Mouse (Mus musculus) embryonic facial prominence, embryonic 12.5 days (tissue): ENCODE data around the gene Slc44a4. TPM values are rescaled to one million over a fixed set of nuclear protein-coding genes. Genes with fewer than 3 reads are reported as not detected.
A peak's percentile ranks its signal among the peaks of the same experiment; 100 is the strongest.
"Not testable (repeated sequence)": the region's sequence is repeated elsewhere in the genome, so short reads cannot be mapped to it uniquely, and the experiment has no call there.

Source experiments
- ATAC-seq: fragments of 200-750 bp; cut with Nextera tagmentation; 2 replicates; pipeline ENCODE4 v1.8.0; 2017; ENCODE audit not compliant: insufficient number of reproducible peaks, insufficient read depth, low FRiP score, low TSS enrichment
- H3K27ac ChIP-seq: fragments of 300-500 bp; sonication (generic); 2 replicates; pipeline ENCODE4 v1.5.1; 2016; ENCODE audit warnings: mild to moderate bottlenecking
- H3K27me3 ChIP-seq: fragments of 300-500 bp; sonication (generic); 2 replicates; pipeline ENCODE4 v1.6.1; 2016; ENCODE audit warnings: mild to moderate bottlenecking, moderate library complexity
- H3K36me3 ChIP-seq: fragments of 300-500 bp; sonication (generic); 2 replicates; pipeline ENCODE4 v1.6.1; 2016; ENCODE audit warnings: mild to moderate bottlenecking
- H3K4me1 ChIP-seq: fragments of 300-500 bp; sonication (generic); 2 replicates; pipeline ENCODE4 v1.6.1; 2016
- H3K4me2 ChIP-seq: fragments of 300-500 bp; sonication (generic); replicated peaks from 2 replicates; pipeline ENCODE4 v1.6.1; 2016; ENCODE audit warnings: mild to moderate bottlenecking, moderate library complexity
- H3K4me3 ChIP-seq: fragments of 300-500 bp; sonication (generic); 2 replicates; pipeline ENCODE4 v1.5.1; 2016; ENCODE audit warnings: mild to moderate bottlenecking
- H3K9ac ChIP-seq: fragments of 300-500 bp; sonication (generic); 2 replicates; pipeline ENCODE4 v1.6.1; 2016; ENCODE audit warnings: mild to moderate bottlenecking, moderate library complexity
- H3K9me3 ChIP-seq: fragments of 300-500 bp; sonication (generic); 2 replicates; pipeline ENCODE4 v1.6.1; 2016; ENCODE audit warnings: mild to moderate bottlenecking, moderate library complexity
- WGBS: fragments of 180-500 bp; shearing (Covaris S2); methylation state at CpG from one replicate; pipeline ENCODE4 v1.1.7; 2016; 5-methylcytosine and 5-hydroxymethylcytosine counted together
- polyA plus RNA-seq: library from polyadenylated mRNA; unstranded; fragments of >200 nt; fragmentation: Nextera tagmentation; extraction: Ambion mirVana; gene quantifications from 2 replicates; pipeline ENCODE4 v1.2.1, GENCODE M21; 2016

The Slc44a4 gene
- polyA plus RNA-seq, 1 experiment from 2014 or later: not detected

DNA sequence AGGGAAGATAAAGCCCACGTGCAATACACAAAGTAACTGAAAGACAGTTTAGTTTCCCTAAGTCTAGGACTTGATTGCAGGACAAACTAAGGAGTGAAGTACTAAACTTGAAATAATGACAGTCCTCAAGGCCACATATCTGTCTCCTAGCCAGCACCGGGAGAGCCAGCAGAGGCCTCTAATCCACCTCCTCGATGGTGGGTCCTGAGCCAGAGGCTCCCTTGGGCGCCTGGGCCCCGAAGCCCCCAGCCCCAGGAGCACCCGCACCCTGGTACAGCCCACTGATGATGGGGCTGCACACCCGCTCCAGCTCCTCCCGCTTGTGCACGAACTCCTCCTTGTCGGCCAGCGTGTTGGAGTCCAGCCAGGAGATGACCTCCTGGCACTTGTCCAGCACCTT is 55.6 kb downstream of the Slc44a4 start, which contains the start of gene Gm20481:
TSS of gene Gm20481 (plus strand) at position 91 of the 400 bp plus-strand sequence.
- not testable (repeated sequence) for H3K9ac ChIP-seq, H3K27ac ChIP-seq, H3K4me3 ChIP-seq, H3K4me1 ChIP-seq, H3K4me2 ChIP-seq, H3K9me3 ChIP-seq, ATAC-seq, H3K36me3 ChIP-seq
- 61% methylated on average over 8 of the region's 11 CpGs for WGBS
- H3K27me3 ChIP-seq: peaks cover 26% of the 10 kb centered on the region

DNA sequence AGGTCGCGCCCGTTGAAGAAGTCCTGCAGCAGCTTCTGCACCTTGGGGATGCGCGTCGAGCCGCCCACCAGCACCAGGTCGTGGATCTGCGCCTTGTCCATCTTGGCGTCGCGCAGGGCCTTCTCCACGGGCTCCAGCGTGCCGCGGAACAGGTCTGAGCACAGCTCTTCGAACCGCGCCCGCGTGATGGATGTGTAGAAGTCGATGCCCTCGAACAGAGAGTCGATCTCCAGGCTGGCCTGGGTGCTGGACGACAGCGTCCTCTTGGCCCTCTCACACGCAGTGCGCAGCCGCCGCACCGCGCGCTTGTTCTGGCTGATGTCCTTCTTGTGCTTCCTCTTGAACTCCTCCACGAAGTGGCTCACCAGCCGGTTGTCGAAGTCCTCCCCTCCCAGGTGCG is 56.6 kb downstream of the Slc44a4 start:
- H3K27me3 ChIP-seq: peaks cover 26% of the 10 kb centered on the region
- not testable (repeated sequence) for H3K27ac ChIP-seq, H3K36me3 ChIP-seq, H3K4me2 ChIP-seq, H3K9me3 ChIP-seq, H3K9ac ChIP-seq, ATAC-seq, H3K4me1 ChIP-seq, H3K4me3 ChIP-seq
- WGBS: 31% methylated on average over 25 of the region's 37 CpGs

DNA sequence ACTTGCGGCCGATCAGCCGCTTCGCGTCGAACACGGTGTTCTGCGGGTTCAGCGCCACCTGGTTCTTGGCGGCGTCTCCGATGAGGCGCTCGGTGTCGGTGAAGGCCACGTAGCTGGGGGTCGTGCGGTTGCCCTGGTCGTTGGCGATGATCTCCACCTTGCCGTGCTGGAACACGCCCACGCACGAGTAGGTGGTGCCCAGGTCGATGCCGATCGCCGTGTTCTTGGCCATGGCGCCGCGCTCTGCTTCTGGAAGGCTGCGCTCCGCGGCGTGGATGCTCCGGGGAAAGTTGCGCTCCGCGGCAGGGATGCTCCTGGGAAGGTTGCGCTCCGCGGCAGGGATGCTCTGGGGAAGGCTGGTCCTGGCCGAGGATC is 57.4 kb downstream of the Slc44a4 start:
- WGBS: 4% methylated on average over 34 of the region's 43 CpGs
- H3K27ac ChIP-seq, H3K4me1 ChIP-seq, ATAC-seq, H3K9ac ChIP-seq, H3K9me3 ChIP-seq, H3K36me3 ChIP-seq: not testable (repeated sequence)
- peak overlapping the region; percentile 65 for H3K4me2 ChIP-seq
- H3K4me3 ChIP-seq: peak overlapping the region; percentile 35
- peaks cover 26% of the 10 kb centered on the region for H3K27me3 ChIP-seq

DNA sequence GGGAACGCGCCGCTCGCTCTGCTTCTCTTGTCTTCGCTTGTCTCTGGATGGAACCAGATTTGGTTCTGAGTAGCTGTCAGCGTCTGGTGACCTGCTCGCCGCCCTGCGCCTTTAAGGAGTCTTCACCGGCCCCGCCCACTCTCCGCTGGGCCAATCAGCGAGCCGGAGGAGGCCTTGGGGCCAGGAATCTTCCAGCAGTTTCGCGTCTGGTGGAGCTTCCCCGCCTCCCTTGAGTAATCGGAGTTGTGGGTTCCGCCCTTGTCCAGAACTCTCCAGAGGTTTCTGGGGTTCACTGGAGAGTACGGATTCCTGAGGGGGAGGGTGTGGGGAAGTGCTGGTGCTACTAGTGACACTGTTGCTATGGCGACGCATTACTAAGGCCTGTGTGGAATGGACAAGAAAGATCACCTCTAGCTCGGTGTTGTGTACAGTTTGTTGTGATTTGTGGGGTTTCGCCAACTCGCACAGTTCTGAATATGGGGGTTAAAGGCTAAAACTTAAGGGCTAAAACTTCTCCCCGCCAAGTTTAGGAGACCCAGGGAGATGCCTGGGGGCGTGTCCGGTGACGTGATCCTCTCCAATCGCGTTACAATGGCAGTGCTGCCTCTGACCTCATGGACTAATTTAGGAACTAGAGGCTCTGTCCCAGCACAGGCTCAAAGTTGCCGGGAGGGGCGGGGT is 57.9 kb downstream of the Slc44a4 start, which contains the start of the genes Hspa1a and Hspa1l:
TSS of gene Hspa1a (minus strand) at position 88 of the 681 bp plus-strand sequence.
TSS of gene Hspa1l (plus strand) at position 635 of the 681 bp plus-strand sequence.
- Histone ChIP-seq H3K4me3 (peak within 1 kb of the TSS; percentile 35), H3K27ac (0 out of 2 replicates have a peak within 1 kb of the TSS, but pooled peaks have one; percentile 2), H3K9ac (peak within 1 kb of the TSS; percentile 28; the same call in 1 of the 2 replicates), H3K27me3 (peaks cover 26% of the 10 kb centered on the region), H3K4me2 (peak within 1 kb of the TSS; percentile 65)
- ATAC-seq: peak; percentile 79
- under 1% methylated on average over 29 of the region's 33 CpGs for WGBS
- H3K36me3 ChIP-seq, H3K4me1 ChIP-seq, H3K9me3 ChIP-seq: not testable (repeated sequence)

DNA sequence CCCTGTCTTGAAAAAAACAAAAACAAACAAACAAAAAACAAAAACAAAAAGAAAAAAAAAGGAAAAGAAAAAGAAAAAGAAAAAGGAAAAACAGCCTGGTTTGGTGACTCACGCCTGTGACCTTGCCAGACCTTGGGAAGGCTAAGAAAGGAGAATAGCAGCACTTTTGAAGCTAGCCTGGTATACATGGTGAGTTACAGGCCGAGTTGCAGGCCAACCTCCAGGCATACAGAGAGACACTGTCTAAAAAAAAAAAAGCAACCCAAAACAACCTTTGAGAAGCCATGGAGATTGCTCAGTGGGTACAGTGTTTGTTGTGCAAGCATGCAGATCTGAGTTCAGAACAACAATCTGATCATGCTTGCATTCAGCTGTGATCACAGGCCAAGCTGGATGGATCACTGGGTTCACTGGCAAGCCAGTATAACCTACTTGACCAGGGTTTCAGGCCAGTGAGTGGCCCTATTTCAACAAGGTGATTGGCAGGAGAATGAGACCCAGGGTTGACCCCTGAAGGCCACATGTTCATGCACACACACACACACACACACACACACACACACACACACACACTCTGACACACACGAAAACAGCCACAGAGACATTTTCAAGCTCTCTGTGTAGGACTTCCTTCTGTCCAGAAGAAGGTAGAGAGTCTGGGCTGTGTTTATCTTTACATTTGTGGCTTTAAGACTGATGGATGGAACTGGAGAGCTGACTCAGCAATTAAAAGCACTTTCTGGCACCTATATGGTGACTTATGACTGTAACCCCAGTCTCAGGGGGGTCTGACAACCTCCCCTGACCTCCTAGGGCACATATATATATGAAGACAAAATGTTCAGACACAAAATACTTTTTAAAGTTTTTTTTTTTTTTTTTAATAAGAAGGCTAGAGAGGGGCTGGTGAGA is 61.6 kb downstream of the Slc44a4 start:
- Histone ChIP-seq H3K27me3 (no peaks in the 10 kb centered on the region), H3K36me3 (no peaks in the 10 kb centered on the region), H3K27ac (no peak overlapping the region), H3K4me3 (no peak overlapping the region), H3K9ac (no peak overlapping the region), H3K9me3 (no peaks in the 10 kb centered on the region), H3K4me1 (0 out of 2 replicates have a peak, but pooled peaks cover under 1% of the 10 kb centered on the region), H3K4me2 (no peak overlapping the region)
- ATAC-seq: no peak
- 76% methylated on average over 3 of the region's 3 CpGs for WGBS

DNA sequence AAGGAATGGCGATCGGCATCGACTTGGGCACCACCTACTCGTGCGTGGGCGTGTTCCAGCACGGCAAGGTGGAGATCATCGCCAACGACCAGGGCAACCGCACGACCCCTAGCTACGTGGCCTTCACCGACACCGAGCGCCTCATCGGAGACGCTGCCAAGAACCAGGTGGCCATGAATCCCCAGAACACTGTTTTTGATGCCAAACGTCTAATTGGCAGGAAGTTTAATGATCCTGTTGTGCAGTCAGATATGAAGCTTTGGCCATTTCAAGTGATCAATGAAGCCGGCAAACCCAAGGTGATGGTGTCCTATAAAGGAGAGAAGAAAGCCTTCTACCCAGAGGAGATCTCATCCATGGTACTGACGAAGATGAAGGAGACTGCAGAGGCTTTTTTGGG is 62.7 kb downstream of the Slc44a4 start:
- Histone ChIP-seq H3K4me2 (no peak overlapping the region), H3K9me3 (no peaks in the 10 kb centered on the region), H3K36me3 (no peaks in the 10 kb centered on the region), H3K9ac (no peak overlapping the region), H3K4me3 (no peak overlapping the region), H3K27ac (no peak overlapping the region), H3K27me3 (no peaks in the 10 kb centered on the region), H3K4me1 (0 out of 2 replicates have a peak, but pooled peaks cover 3% of the 10 kb centered on the region)
- ATAC-seq: no peak
- WGBS: 94% methylated on average over 20 of the region's 20 CpGs

DNA sequence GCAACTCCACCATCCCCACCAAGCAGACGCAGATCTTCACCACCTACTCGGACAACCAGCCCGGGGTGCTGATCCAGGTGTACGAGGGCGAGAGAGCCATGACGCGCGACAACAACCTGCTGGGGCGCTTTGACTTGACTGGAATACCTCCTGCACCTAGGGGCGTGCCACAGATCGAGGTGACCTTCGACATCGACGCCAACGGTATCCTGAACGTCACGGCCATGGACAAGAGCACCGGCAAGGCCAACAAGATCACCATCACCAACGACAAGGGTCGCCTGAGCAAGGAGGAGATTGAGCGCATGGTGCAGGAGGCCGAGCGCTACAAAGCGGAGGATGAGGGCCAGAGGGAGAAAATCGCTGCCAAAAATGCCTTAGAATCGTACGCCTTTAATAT is 64.0 kb downstream of the Slc44a4 start:
- no peak for ATAC-seq
- Histone ChIP-seq H3K9ac (no peak overlapping the region), H3K27me3 (no peaks in the 10 kb centered on the region), H3K36me3 (no peaks in the 10 kb centered on the region), H3K4me1 (peaks cover 9% of the 10 kb centered on the region), H3K4me2 (no peak overlapping the region), H3K27ac (no peak overlapping the region), H3K9me3 (no peaks in the 10 kb centered on the region), H3K4me3 (no peak overlapping the region)
- WGBS: 89% methylated on average over 27 of the region's 27 CpGs

DNA sequence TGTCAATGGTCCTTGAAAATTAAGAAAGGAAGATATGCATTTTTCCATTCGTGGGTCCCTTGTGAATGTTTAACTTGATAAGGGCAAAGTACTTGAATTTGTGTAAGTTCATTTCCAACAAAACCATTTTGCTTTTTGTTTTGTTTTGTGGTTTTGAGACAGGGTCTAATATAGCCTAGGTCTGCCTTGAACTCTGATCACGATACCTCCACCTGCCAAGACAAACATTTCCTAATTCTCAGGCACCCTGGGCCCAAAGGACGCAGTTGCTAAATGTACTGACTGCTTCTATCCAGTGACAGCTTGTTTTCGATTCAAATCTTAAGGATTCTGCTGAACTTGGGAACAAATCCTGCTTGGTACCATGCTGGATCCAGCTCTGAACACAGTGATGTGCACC is 65.4 kb downstream of the Slc44a4 start:
- Histone ChIP-seq H3K4me1 (peaks cover 9% of the 10 kb centered on the region), H3K4me2 (no peak overlapping the region), H3K27ac (no peak overlapping the region), H3K27me3 (no peaks in the 10 kb centered on the region), H3K9me3 (no peaks in the 10 kb centered on the region), H3K9ac (peak overlapping the region; percentile 7; the same call in 1 of the 2 replicates), H3K36me3 (no peaks in the 10 kb centered on the region), H3K4me3 (no peak overlapping the region)
- WGBS: 86% methylated on average over 4 of the region's 4 CpGs
- ATAC-seq: no peak

Other genes with a start within 250 kb of the Slc44a4 start
- 0.01 and 0.05 TPM in 2 replicates for gene Tnxb, start 243.9 kb upstream of the Slc44a4 start, polyA plus RNA-seq
- gene C4b, start 170.6 kb upstream of the Slc44a4 start, polyA plus RNA-seq: 0.05 TPM in 1 of 2 replicates, not detected in the other
- not detected in 2 replicates for gene Cyp21a1, start 109.9 kb upstream of the Slc44a4 start, polyA plus RNA-seq
- 21.5 and 23.8 TPM in 2 replicates for gene Stk19, start 77.5 kb upstream of the Slc44a4 start, polyA plus RNA-seq
- gene Dxo, start 77.4 kb upstream of the Slc44a4 start, polyA plus RNA-seq: 65.5 and 77.7 TPM in 2 replicates
- 61.6 and 64.3 TPM in 2 replicates for gene Skiv2l, start 64.3 kb upstream of the Slc44a4 start, polyA plus RNA-seq
- 127 and 134 TPM in 2 replicates for gene Nelfe, start 64.1 kb upstream of the Slc44a4 start, polyA plus RNA-seq
- 1.1 and 1.7 TPM in 2 replicates for gene Cfb, start 51.9 kb upstream of the Slc44a4 start, polyA plus RNA-seq
- gene Zbtb12, start 35.0 kb upstream of the Slc44a4 start, polyA plus RNA-seq: 8.6 and 8.9 TPM in 2 replicates
- gene Gm20547, start 32.4 kb upstream of the Slc44a4 start, polyA plus RNA-seq: 0.31 TPM in 1 of 2 replicates, not detected in the other
- gene C2, start 16.2 kb upstream of the Slc44a4 start, polyA plus RNA-seq: 1.2 and 2.5 TPM in 2 replicates
- gene Ehmt2, start 16.0 kb upstream of the Slc44a4 start, polyA plus RNA-seq: 111 and 121 TPM in 2 replicates
- 19.2 and 20.8 TPM in 2 replicates for gene Neu1, start 16.8 kb downstream of the Slc44a4 start, polyA plus RNA-seq
- 0.33 and 0.36 TPM in 2 replicates for gene Hspa1b, start 44.8 kb downstream of the Slc44a4 start, polyA plus RNA-seq
- gene Gm20481, start 55.4 kb downstream of the Slc44a4 start, polyA plus RNA-seq: not detected in 2 replicates
- 4.2 and 4.9 TPM in 2 replicates for gene Hspa1a, start 57.7 kb downstream of the Slc44a4 start, polyA plus RNA-seq
- 0.84 and 0.99 TPM in 2 replicates for gene Hspa1l, start 58.2 kb downstream of the Slc44a4 start, polyA plus RNA-seq
- 212 and 230 TPM in 2 replicates for gene Lsm2, start 67.4 kb downstream of the Slc44a4 start, polyA plus RNA-seq
- gene Vars, start 86.5 kb downstream of the Slc44a4 start, polyA plus RNA-seq: 150 and 160 TPM in 2 replicates
- gene Vwa7, start 102.1 kb downstream of the Slc44a4 start, polyA plus RNA-seq: 0.20 and 0.25 TPM in 2 replicates
- gene Sapcd1, start 113.5 kb downstream of the Slc44a4 start, polyA plus RNA-seq: 8.7 and 9.5 TPM in 2 replicates
- gene Msh5, start 132.3 kb downstream of the Slc44a4 start, polyA plus RNA-seq: 3.7 and 4.2 TPM in 2 replicates
- gene Clic1, start 135.5 kb downstream of the Slc44a4 start, polyA plus RNA-seq: 205 and 211 TPM in 2 replicates
- 471 and 492 TPM in 2 replicates for gene Ddah2, start 144.6 kb downstream of the Slc44a4 start, polyA plus RNA-seq
- gene Ly6g6c, start 150.9 kb downstream of the Slc44a4 start, polyA plus RNA-seq: not detected in 2 replicates
- 0.61 and 0.99 TPM in 2 replicates for gene Mpig6b, start 151.7 kb downstream of the Slc44a4 start, polyA plus RNA-seq
- 1.1 and 1.3 TPM in 2 replicates for gene Ly6g6e, start 162.4 kb downstream of the Slc44a4 start, polyA plus RNA-seq
- gene Ly6g6d, start 163.6 kb downstream of the Slc44a4 start, polyA plus RNA-seq: 0.68 TPM in 1 of 2 replicates, not detected in the other
- gene Ly6g6f, start 171.1 kb downstream of the Slc44a4 start, polyA plus RNA-seq: 0.27 and 0.65 TPM in 2 replicates
- gene Abhd16a, start 174.8 kb downstream of the Slc44a4 start, polyA plus RNA-seq: 83.3 and 86.7 TPM in 2 replicates
- not detected in 2 replicates for gene Ly6g5c, start 193.8 kb downstream of the Slc44a4 start, polyA plus RNA-seq
- gene Ly6g5b, start 201.0 kb downstream of the Slc44a4 start, polyA plus RNA-seq: 0.82 and 1.0 TPM in 2 replicates
- 22.4 and 25.5 TPM in 2 replicates for gene Gpank1, start 207.0 kb downstream of the Slc44a4 start, polyA plus RNA-seq
- 254 and 259 TPM in 2 replicates for gene Csnk2b, start 207.6 kb downstream of the Slc44a4 start, polyA plus RNA-seq
- gene D17H6S53E, start 211.9 kb downstream of the Slc44a4 start, polyA plus RNA-seq: 9.3 and 10.7 TPM in 2 replicates
- 0.46 and 0.49 TPM in 2 replicates for gene Apom, start 217.6 kb downstream of the Slc44a4 start, polyA plus RNA-seq
- gene Bag6, start 220.7 kb downstream of the Slc44a4 start, polyA plus RNA-seq: 73.3 and 74.0 TPM in 2 replicates